Mouse (Mus musculus) CH12.LX (cell line): ENCODE measurements around the gene Pi16. TPM values are rescaled to one million over a fixed set of nuclear protein-coding genes. Genes with fewer than 3 reads are reported as not detected.

ENCODE experiments used
- DNase-seq: peaks from one replicate; pipeline ENCODE4 v3.0.0-alpha.2; 2013; ENCODE audit errors: extremely low read depth
- H3K27ac ChIP-seq: 2 replicates; pipeline ENCODE4 v1.5.1; 2012; ENCODE audit warnings: low read depth, mild to moderate bottlenecking, control low read depth, moderate library complexity; ENCODE audit not compliant: insufficient read depth
- H3K27me3 ChIP-seq: replicated peaks from 2 replicates; pipeline ENCODE3; 2012; ENCODE audit warnings: inconsistent platforms
- H3K36me3 ChIP-seq, 2 experiments: replicated peaks in 1 of 2; 2 replicates each; pipeline versions ENCODE3 to v1.6.1; 2012; ENCODE audit warnings: inconsistent platforms in 1 of 2, low read length in 1 of 2, mild to moderate bottlenecking in 1 of 2, mixed read lengths in 1 of 2, moderate library complexity in 1 of 2; ENCODE audit not compliant: control insufficient read depth in 1 of 2, insufficient read depth in 1 of 2
- H3K4me1 ChIP-seq, 2 experiments: 2 replicates each; pipeline ENCODE4 v1.6.1; 2012; ENCODE audit warnings: inconsistent platforms in 1 of 2, moderate library complexity in 1 of 2; ENCODE audit not compliant: insufficient read depth in 2 of 2, control insufficient read depth in 1 of 2
- H3K4me2 ChIP-seq: 2 replicates; pipeline ENCODE4 v1.6.1; 2012; ENCODE audit warnings: low read depth, mild to moderate bottlenecking, control low read depth; ENCODE audit not compliant: poor library complexity, insufficient read depth, severe bottlenecking
- H3K4me3 ChIP-seq, 3 experiments: fragments of 150-350 bp in 1 of 3; sonication (generic) in 1 of 3; replicated peaks in 1 of 3; 2 replicates each; pipeline versions ENCODE3 to v1.5.1; 2011 to 2012; ENCODE audit warnings: low read depth in 2 of 3, low read length in 2 of 3, mild to moderate bottlenecking in 2 of 3, moderate library complexity in 2 of 3, control low read depth in 1 of 3, improper control_type of control experiment in 1 of 3, inconsistent platforms in 1 of 3, mixed read lengths in 1 of 3; ENCODE audit not compliant: poor library complexity in 1 of 3
- H3K79me2 ChIP-seq: replicated peaks from 2 replicates; pipeline ENCODE4 v1.6.1; 2012; ENCODE audit warnings: mild to moderate bottlenecking, moderate library complexity; ENCODE audit not compliant: control insufficient read depth, poor library complexity, insufficient read depth, severe bottlenecking; ENCODE audit errors: extremely low read depth
- H3K9ac ChIP-seq: 2 replicates; pipeline ENCODE4 v1.6.1; 2012; ENCODE audit warnings: low read depth, mild to moderate bottlenecking, control low read depth, moderate library complexity; ENCODE audit not compliant: insufficient read depth
- H3K9me3 ChIP-seq: replicated peaks from 2 replicates; pipeline ENCODE3; 2012; ENCODE audit warnings: low read length, inconsistent platforms, mixed read lengths
- CHD1 ChIP-seq: IDR thresholded peaks from 2 replicates; pipeline ENCODE4 v1.6.1; 2012; ENCODE audit warnings: low read depth, low read length, improper control_type of control experiment, inconsistent platforms
- ELF1 ChIP-seq: IDR thresholded peaks from 2 replicates; pipeline ENCODE4 v1.6.1; 2014; ENCODE audit warnings: low read depth, mild to moderate bottlenecking, inconsistent platforms, low read length, improper control_type of control experiment
- EP300 ChIP-seq: IDR thresholded peaks from 2 replicates; pipeline ENCODE4 v1.6.1; 2011; ENCODE audit warnings: low read length, improper control_type of control experiment
- HCFC1 ChIP-seq: IDR thresholded peaks from 2 replicates; pipeline ENCODE4 v1.6.1; 2012; ENCODE audit warnings: low read depth, mild to moderate bottlenecking, inconsistent platforms, low read length, improper control_type of control experiment
- MEF2A ChIP-seq: IDR thresholded peaks from 2 replicates; pipeline ENCODE4 v1.6.1; 2014; ENCODE audit warnings: low read depth, mild to moderate bottlenecking, inconsistent platforms, low read length, improper control_type of control experiment, borderline replicate concordance
- MXI1 ChIP-seq: IDR thresholded peaks from 2 replicates; pipeline ENCODE4 v1.6.1; 2011; ENCODE audit warnings: mild to moderate bottlenecking, low read depth, low read length, improper control_type of control experiment
- MYC ChIP-seq: IDR thresholded peaks from 2 replicates; pipeline ENCODE4 v1.6.1; 2011; ENCODE audit warnings: low read depth, mild to moderate bottlenecking, improper control_type of control experiment, low read length
- NELFE ChIP-seq: IDR thresholded peaks from 2 replicates; pipeline ENCODE4 v1.6.1; 2011; ENCODE audit warnings: low read depth, low read length, improper control_type of control experiment
- PAX5 ChIP-seq: IDR thresholded peaks from 2 replicates; pipeline ENCODE4 v1.6.1; 2012; ENCODE audit warnings: low read length, inconsistent platforms, mixed read lengths
- RAD21 ChIP-seq: IDR thresholded peaks from 2 replicates; pipeline ENCODE4 v1.6.1; 2011; ENCODE audit warnings: low read depth, mild to moderate bottlenecking, low read length, improper control_type of control experiment, moderate library complexity
- RCOR1 ChIP-seq: conservative IDR thresholded peaks from 2 replicates; pipeline ENCODE4 v1.6.1; 2012; ENCODE audit warnings: low read depth, mild to moderate bottlenecking, inconsistent platforms, low read length, improper control_type of control experiment
- SIN3A ChIP-seq: IDR thresholded peaks from 2 replicates; pipeline ENCODE4 v1.6.1; 2012; ENCODE audit warnings: low read length, improper control_type of control experiment, inconsistent platforms
- SMC3 ChIP-seq: IDR thresholded peaks from 2 replicates; pipeline ENCODE4 v1.6.1; 2011; ENCODE audit warnings: low read depth, low read length, improper control_type of control experiment
- TBP ChIP-seq: conservative IDR thresholded peaks from 2 replicates; pipeline ENCODE4 v1.6.1; 2011; ENCODE audit warnings: low read depth, low read length, improper control_type of control experiment
- TCF12 ChIP-seq: IDR thresholded peaks from 2 replicates; pipeline ENCODE4 v1.6.1; 2014; ENCODE audit warnings: low read depth, mild to moderate bottlenecking, inconsistent platforms, low read length, improper control_type of control experiment
- ZKSCAN1 ChIP-seq: IDR thresholded peaks from 2 replicates; pipeline ENCODE4 v1.6.1; 2012; ENCODE audit warnings: low read depth, inconsistent platforms, low read length, improper control_type of control experiment, borderline replicate concordance
- dilution Hi-C: fragments of 300-500 bp; cut with MboI; formaldehyde crosslinking; loops from 2 replicates; pipeline ENCODE4 v1.14.3; 2020; ENCODE audit warnings: low sequenced_read_pairs; ENCODE audit not compliant: extremely low pct_unique_long_range_greater_than_20kb, extremely low pct_ligation_motif_present
- in situ Hi-C: fragments of 300-500 bp; cut with MboI; formaldehyde crosslinking; loops from 3 replicates; pipeline ENCODE4 v1.14.3; 2019; ENCODE audit warnings: low sequenced_read_pairs, low pct_ligation_motif_present, low pct_unique_long_range_greater_than_20kb, mixed read lengths
- polyA plus RNA-seq: library from polyadenylated mRNA; unstranded; fragments of >175 nt; gene quantifications from 2 replicates; pipeline ENCODE4 v1.2.1, GENCODE M21; 2012; ENCODE audit warnings: low read depth; ENCODE audit not compliant: insufficient read length
- total RNA-seq, 2 experiments: library from RNA; depleted of rRNA; stranded (reverse); fragments of 300-350 nt in 1 of 2; fragments of >200 nt in 1 of 2; gene quantifications; 2 replicates each; pipeline ENCODE4 v1.2.3; 2012 to 2014

Pi16 gene
- total and polyA plus RNA-seq, 3 experiments, result 0.13 TPM; not detected in 2

- TF ChIP-seq EP300 (no peak), TCF12 (no peak), PAX5 (no peak), MYC (no peak), MEF2A (no peak), SMC3 (no peak), SIN3A (no peak), ZKSCAN1 (no peak), CHD1 (no peak)
- Histone ChIP-seq H3K27ac (no peak overlapping the region), H3K4me2 (no peak overlapping the region), H3K36me3 (no peaks in the 10 kb centered on the region), H3K4me3 (no peak overlapping the region), H3K9ac (no peak overlapping the region), H3K27me3 (peaks cover 2% of the 10 kb centered on the region), H3K9me3 (no peaks in the 10 kb centered on the region), H3K4me1 (peaks cover 0 to 14% of the 10 kb centered on the region in 2 experiments; a peak in 2 of 4 replicates), H3K79me2 (no peaks in the 10 kb centered on the region)
- DNase-seq, result no peak
- in situ Hi-C loops (no loop called here), dilution Hi-C loops (no loop called here)
These were observed 38.0 kb downstream of the Pi16 start for GRCm38 (mm10) chr17:29355461-29355840.

DNA sequence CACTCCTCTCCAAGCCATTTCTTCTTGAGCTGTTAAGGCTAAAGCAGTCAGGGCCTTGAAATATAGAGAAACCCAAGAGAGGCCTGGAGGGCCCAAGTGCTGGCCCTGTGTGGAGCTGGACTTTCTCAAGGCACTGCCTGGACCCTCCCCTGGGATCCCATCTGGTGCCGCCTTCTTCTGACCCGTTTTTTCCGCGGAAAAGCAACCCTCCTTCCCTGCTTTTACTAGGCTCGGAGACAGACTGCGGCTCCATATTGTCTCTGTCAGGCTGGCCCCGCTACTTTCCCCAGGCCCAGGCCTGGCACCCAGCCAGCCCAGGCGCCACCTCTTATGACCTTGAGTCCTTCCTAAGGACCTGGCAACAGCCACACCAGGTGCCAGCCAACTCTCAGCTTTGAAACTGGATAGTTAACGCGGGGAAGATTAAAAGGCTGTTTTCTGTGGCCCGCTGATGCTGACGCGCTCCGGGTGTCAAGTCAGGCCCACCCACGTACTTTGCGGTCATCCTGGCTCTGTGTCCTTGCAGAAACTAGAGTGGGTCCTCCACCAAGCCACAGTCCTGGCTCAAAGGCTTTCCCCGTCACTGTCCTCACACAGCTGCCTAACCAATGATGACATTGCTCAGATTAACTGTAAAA is 38.5 kb downstream of the Pi16 start:
- no peak for DNase-seq
- Histone ChIP-seq H3K79me2 (no peaks in the 10 kb centered on the region), H3K36me3 (no peaks in the 10 kb centered on the region), H3K9ac (no peak overlapping the region), H3K27me3 (peaks cover 2% of the 10 kb centered on the region), H3K4me3 (no peak overlapping the region), H3K4me1 (peaks cover 0 to 19% of the 10 kb centered on the region in 2 experiments; a peak in 2 of 4 replicates), H3K9me3 (no peaks in the 10 kb centered on the region), H3K27ac (no peak overlapping the region), H3K4me2 (no peak overlapping the region)
- dilution Hi-C loops, result no loop called here
- in situ Hi-C loops, result no loop called here
- TF ChIP-seq RCOR1, result no peak
- TF ChIP-seq TBP, result no peak
- no peak for TF ChIP-seq NELFE
- no peak for TF ChIP-seq RAD21
- TF ChIP-seq ZKSCAN1, result no peak
- TF ChIP-seq PAX5, result no peak
- no peak for TF ChIP-seq MEF2A
- no peak for TF ChIP-seq HCFC1
- TF ChIP-seq ELF1, result no peak
- TF ChIP-seq MXI1, result no peak
